Mouse (Mus musculus) effector memory CD4-positive, alpha-beta T cell, adult 7 months (primary cell): ENCODE results near the gene Qsox1. TPM values are rescaled to one million over a fixed set of nuclear protein-coding genes. Genes with fewer than 3 reads are reported as not detected.

Experiments
- polyA plus RNA-seq: library from polyadenylated mRNA; unstranded; fragments of 100-300 nt; shearing (Covaris generic); gene quantifications from one replicate; pipeline ENCODE4 v1.2.1, GENCODE M21; 2017

Gene Qsox1
- 28.1 TPM for polyA plus RNA-seq

DNA sequence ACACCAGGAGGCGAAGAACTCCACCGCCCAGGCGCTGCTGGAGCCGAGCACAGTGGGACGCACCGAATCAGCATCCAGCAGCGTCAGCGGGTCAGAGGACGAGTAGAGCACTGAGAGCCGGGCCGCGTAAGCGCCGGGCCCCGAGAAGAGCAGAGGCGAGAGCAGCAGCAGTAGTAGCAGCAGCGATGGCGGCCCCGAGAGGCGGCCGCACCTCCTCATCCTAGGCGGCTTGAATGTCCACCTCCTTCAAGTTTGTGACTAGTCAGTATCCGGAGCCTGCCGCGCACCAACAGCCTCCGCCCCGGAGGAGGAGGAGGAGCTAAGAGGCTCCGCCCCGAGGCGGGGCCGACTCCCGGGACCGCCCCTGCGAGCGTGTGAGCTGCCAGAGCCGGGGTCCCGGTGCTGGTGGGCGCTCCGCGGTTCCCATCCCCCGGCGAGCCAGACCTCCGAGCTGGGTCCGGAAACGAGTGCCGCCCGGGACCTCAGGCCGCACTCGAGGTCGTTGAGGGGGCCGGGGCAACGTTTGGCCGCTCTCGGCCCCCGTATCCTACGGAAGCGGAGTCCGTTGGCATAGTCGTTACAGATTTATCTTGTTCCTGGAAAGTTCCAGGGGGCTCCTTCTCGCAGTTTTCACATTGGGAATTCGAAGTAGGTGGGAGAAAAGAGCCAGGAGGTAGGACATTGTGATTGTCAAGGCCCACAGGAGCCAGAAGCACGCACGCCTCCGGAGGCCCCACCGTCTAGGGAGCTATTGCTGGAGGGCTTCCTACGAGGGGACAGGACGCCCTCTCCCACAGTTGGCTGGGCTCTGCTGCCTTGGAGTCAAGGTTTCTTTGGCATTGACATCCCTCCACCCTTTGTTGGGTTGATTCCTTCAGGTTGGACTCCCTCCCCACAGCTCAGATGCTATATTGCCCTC, at the start of gene Qsox1:
Gene Qsox1 (minus strand): TSS at position 309 of the 919 bp plus-strand sequence.

DNA sequence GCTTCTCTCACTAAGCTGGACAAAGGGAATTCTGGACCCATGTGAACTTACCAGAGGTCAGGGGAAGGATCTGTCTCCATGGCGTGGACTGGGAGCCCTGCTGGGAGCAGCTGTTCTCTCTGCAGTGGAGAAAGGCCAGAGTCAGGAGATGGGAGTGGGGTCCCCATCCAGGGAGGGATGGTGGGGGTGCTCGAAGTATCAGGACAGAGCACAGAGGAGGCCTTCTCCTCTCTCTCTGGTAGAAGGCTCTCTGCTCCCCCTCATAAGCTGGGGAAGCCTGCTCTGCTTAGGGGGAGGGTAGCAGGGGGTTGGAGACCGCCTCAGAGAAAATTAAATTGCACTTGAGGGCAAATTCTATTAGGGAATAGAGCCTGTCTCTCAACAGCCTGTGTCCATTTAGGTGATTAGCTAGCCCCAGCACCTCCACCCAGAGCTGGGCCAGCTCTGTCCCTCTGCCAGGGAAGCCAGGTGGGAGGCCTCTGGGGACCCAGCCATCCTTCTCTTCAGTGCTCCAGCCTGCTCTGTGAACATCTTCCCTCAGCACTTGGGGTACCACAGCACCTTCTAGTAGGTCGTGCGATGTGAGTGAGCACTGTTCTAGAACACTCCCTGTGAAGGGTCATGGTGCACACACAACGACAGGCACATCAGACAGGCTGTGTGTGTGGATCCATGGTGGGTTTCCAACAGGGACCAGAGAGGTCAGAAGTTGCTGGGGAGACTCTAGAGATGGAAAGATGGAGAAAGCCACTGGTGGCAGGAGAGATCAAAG, 61.0 kb downstream of the Qsox1 start, which contains the start of gene Lhx4:
Gene Lhx4 (minus strand): TSS at position 201 of the 772 bp plus-strand sequence.

Other genes with a start within 250 kb of the Qsox1 start
- 0.11 TPM for gene Lhx4, start 61.2 kb downstream of the Qsox1 start, polyA plus RNA-seq
- 47.8 TPM for gene Cep350, start 160.4 kb upstream of the Qsox1 start, polyA plus RNA-seq
- 77.7 TPM for gene Tor1aip2, start 222.5 kb upstream of the Qsox1 start, polyA plus RNA-seq
- 112 TPM for gene Tor1aip1, start 223.6 kb upstream of the Qsox1 start, polyA plus RNA-seq